Mouse (Mus musculus) MEL (cell line): Measurements from ENCODE around the gene Rab14. TPM values are rescaled to one million over a fixed set of nuclear protein-coding genes. Genes with fewer than 3 reads are reported as not detected.

Experiments used
- DNase-seq: peaks from one replicate; pipeline ENCODE4 v3.0.0; 2011; ENCODE audit warnings: low read depth, low spot score
- H3K27ac ChIP-seq: 2 replicates; pipeline ENCODE4 v1.5.1; 2012; ENCODE audit warnings: low read depth, mild to moderate bottlenecking, control low read depth, low read length, moderate library complexity; ENCODE audit not compliant: control insufficient read depth
- H3K27me3 ChIP-seq, 2 experiments: fragments of 150-350 bp in 1 of 2; sonication (generic) in 1 of 2; 2 replicates each; pipeline ENCODE4 v1.6.1; 2012; ENCODE audit warnings: low read length in 2 of 2, mild to moderate bottlenecking in 2 of 2, improper control_type of control experiment in 1 of 2, moderate library complexity in 1 of 2; ENCODE audit not compliant: insufficient read depth in 2 of 2, control insufficient read depth in 1 of 2
- H3K36me3 ChIP-seq, 2 experiments: 2 replicates each; pipeline ENCODE4 v1.6.1; 2012 to 2014; ENCODE audit warnings: low read length in 2 of 2, improper control_type of control experiment in 1 of 2, inconsistent platforms in 1 of 2, mild to moderate bottlenecking in 1 of 2; ENCODE audit not compliant: insufficient read depth in 2 of 2, control insufficient read depth in 1 of 2
- H3K4me1 ChIP-seq, 2 experiments: fragments of 150-350 bp in 1 of 2; sonication (generic) in 1 of 2; 2 replicates each; pipeline ENCODE4 v1.6.1; 2012; ENCODE audit warnings: low read length in 2 of 2, improper control_type of control experiment in 1 of 2, mild to moderate bottlenecking in 1 of 2; ENCODE audit not compliant: insufficient read depth in 2 of 2, control insufficient read depth in 1 of 2
- H3K4me3 ChIP-seq, 2 experiments: fragments of 150-350 bp in 1 of 2; sonication (generic) in 1 of 2; 2 replicates each; pipeline ENCODE4 v1.5.1; 2012; ENCODE audit warnings: low read depth in 2 of 2, low read length in 2 of 2, mild to moderate bottlenecking in 2 of 2, moderate library complexity in 2 of 2, control low read depth in 1 of 2, improper control_type of control experiment in 1 of 2; ENCODE audit not compliant: control insufficient read depth in 1 of 2, insufficient read depth in 1 of 2
- H3K79me2 ChIP-seq: 2 replicates; pipeline ENCODE4 v1.6.1; 2012; ENCODE audit warnings: mild to moderate bottlenecking, low read length, moderate library complexity; ENCODE audit not compliant: control insufficient read depth, poor library complexity, insufficient read depth
- H3K9ac ChIP-seq: 2 replicates; pipeline ENCODE4 v1.6.1; 2012; ENCODE audit warnings: low read depth, mild to moderate bottlenecking, control low read depth, low read length, moderate library complexity; ENCODE audit not compliant: control insufficient read depth, poor library complexity, severe bottlenecking
- H3K9me3 ChIP-seq: fragments of 150-350 bp; sonication (generic); replicated peaks from 2 replicates; pipeline ENCODE4 v1.6.1; 2012; ENCODE audit warnings: mild to moderate bottlenecking, low read length, improper control_type of control experiment, moderate library complexity; ENCODE audit not compliant: insufficient read depth
- BHLHE40 ChIP-seq: IDR thresholded peaks from 2 replicates; pipeline ENCODE4 v1.6.1; 2012; ENCODE audit warnings: low read depth, mild to moderate bottlenecking, inconsistent platforms, low read length, improper control_type of control experiment, borderline replicate concordance
- CHD1 ChIP-seq: IDR thresholded peaks from 2 replicates; pipeline ENCODE4 v1.6.1; 2012; ENCODE audit warnings: low read depth, mild to moderate bottlenecking, inconsistent platforms, low read length, improper control_type of control experiment
- CHD2 ChIP-seq: IDR thresholded peaks from 2 replicates; pipeline ENCODE4 v1.6.1; 2011; ENCODE audit warnings: low read length, improper control_type of control experiment
- CTCF ChIP-seq, 3 experiments: IDR thresholded peaks in 2 of 3; conservative IDR thresholded peaks in 1 of 3; 2 replicates each; pipeline ENCODE4 v1.5.1; 2011 to 2012; ENCODE audit warnings: low read length in 3 of 3, low read depth in 2 of 3, mild to moderate bottlenecking in 2 of 3, improper control_type of control experiment in 1 of 3, inconsistent platforms in 1 of 3, mixed read lengths in 1 of 3, moderate library complexity in 1 of 3; ENCODE audit not compliant: control insufficient read depth in 1 of 3, insufficient read depth in 1 of 3, poor library complexity in 1 of 3, severe bottlenecking in 1 of 3
- E2F4 ChIP-seq: IDR thresholded peaks from 2 replicates; pipeline ENCODE4 v1.6.1; 2011; ENCODE audit warnings: low read depth, low read length, improper control_type of control experiment, borderline replicate concordance
- ELF1 ChIP-seq: IDR thresholded peaks from 2 replicates; pipeline ENCODE4 v1.6.1; 2014; ENCODE audit warnings: low read depth, mild to moderate bottlenecking, inconsistent platforms, low read length, improper control_type of control experiment, moderate library complexity
- EP300 ChIP-seq, 2 experiments: IDR thresholded peaks; 2 replicates each; pipeline ENCODE4 v1.6.1; 2011; ENCODE audit warnings: improper control_type of control experiment in 2 of 2, low read length in 2 of 2, low read depth in 1 of 2, mild to moderate bottlenecking in 1 of 2
- GABPA ChIP-seq: IDR thresholded peaks from 2 replicates; pipeline ENCODE4 v1.6.1; 2012; ENCODE audit warnings: low read depth, mild to moderate bottlenecking, inconsistent platforms, low read length, improper control_type of control experiment, moderate library complexity
- GATA1 ChIP-seq: IDR thresholded peaks from 2 replicates; pipeline ENCODE4 v1.6.1; 2011; ENCODE audit warnings: low read depth, low read length, improper control_type of control experiment
- HCFC1 ChIP-seq: IDR thresholded peaks from 2 replicates; pipeline ENCODE4 v1.6.1; 2012; ENCODE audit warnings: low read depth, mild to moderate bottlenecking, inconsistent platforms, low read length, improper control_type of control experiment, moderate library complexity
- JUND ChIP-seq: IDR thresholded peaks from 2 replicates; pipeline ENCODE4 v1.6.1; 2011; ENCODE audit warnings: low read depth, mild to moderate bottlenecking, improper control_type of control experiment, low read length
- KAT2A ChIP-seq: conservative IDR thresholded peaks from 2 replicates; pipeline ENCODE4 v1.6.1; 2012; ENCODE audit warnings: low read depth, low read length, improper control_type of control experiment, inconsistent platforms
- MAFK ChIP-seq: IDR thresholded peaks from 2 replicates; pipeline ENCODE4 v1.6.1; 2011; ENCODE audit warnings: low read depth, mild to moderate bottlenecking, low read length, improper control_type of control experiment, borderline replicate concordance
- MAX ChIP-seq: IDR thresholded peaks from 2 replicates; pipeline ENCODE4 v1.6.1; 2011; ENCODE audit warnings: low read length, improper control_type of control experiment
- MAZ ChIP-seq: IDR thresholded peaks from 2 replicates; pipeline ENCODE4 v1.6.1; 2012; ENCODE audit warnings: low read depth, mild to moderate bottlenecking, inconsistent platforms, low read length, improper control_type of control experiment
- MXI1 ChIP-seq: IDR thresholded peaks from 2 replicates; pipeline ENCODE4 v1.6.1; 2011; ENCODE audit warnings: mild to moderate bottlenecking, low read depth, low read length, improper control_type of control experiment
- MYB ChIP-seq: IDR thresholded peaks from 2 replicates; pipeline ENCODE4 v1.6.1; 2011; ENCODE audit warnings: mild to moderate bottlenecking, low read depth, low read length, improper control_type of control experiment
- NELFE ChIP-seq: IDR thresholded peaks from 2 replicates; pipeline ENCODE4 v1.6.1; 2011; ENCODE audit warnings: low read depth, low read length, improper control_type of control experiment
- POLR2A ChIP-seq, 2 experiments: IDR thresholded peaks; 2 replicates each; pipeline ENCODE4 v1.6.1; 2011 to 2012; ENCODE audit warnings: low read length in 2 of 2, mild to moderate bottlenecking in 2 of 2, control low read depth in 1 of 2, improper control_type of control experiment in 1 of 2, low read depth in 1 of 2, moderate library complexity in 1 of 2; ENCODE audit not compliant: control insufficient read depth in 1 of 2, insufficient read depth in 1 of 2, poor library complexity in 1 of 2
- POLR2AphosphoS2 ChIP-seq: IDR thresholded peaks from 2 replicates; pipeline ENCODE4 v1.6.1; 2011; ENCODE audit warnings: low read length, improper control_type of control experiment
- POLR2AphosphoS5 ChIP-seq: IDR thresholded peaks from 2 replicates; pipeline ENCODE4 v1.6.1; 2012; ENCODE audit warnings: low read depth, borderline replicate concordance, mild to moderate bottlenecking, inconsistent platforms, low read length, moderate library complexity, mixed read lengths
- RAD21 ChIP-seq: IDR thresholded peaks from 2 replicates; pipeline ENCODE4 v1.6.1; 2011; ENCODE audit warnings: mild to moderate bottlenecking, low read depth, low read length, improper control_type of control experiment
- RCOR1 ChIP-seq: IDR thresholded peaks from 2 replicates; pipeline ENCODE4 v1.6.1; 2012; ENCODE audit warnings: low read depth, mild to moderate bottlenecking, inconsistent platforms, low read length, improper control_type of control experiment
- SIN3A ChIP-seq: IDR thresholded peaks from 2 replicates; pipeline ENCODE4 v1.6.1; 2012; ENCODE audit warnings: low read length, improper control_type of control experiment, inconsistent platforms
- SMC3 ChIP-seq: IDR thresholded peaks from 2 replicates; pipeline ENCODE4 v1.6.1; 2011; ENCODE audit warnings: low read depth, low read length, improper control_type of control experiment
- TAL1 ChIP-seq: IDR thresholded peaks from 2 replicates; pipeline ENCODE4 v1.6.1; 2012; ENCODE audit warnings: mild to moderate bottlenecking, inconsistent platforms, low read length, moderate library complexity, mixed read lengths
- TBP ChIP-seq: IDR thresholded peaks from 2 replicates; pipeline ENCODE4 v1.8.0; 2011; ENCODE audit warnings: low read depth, low read length, improper control_type of control experiment
- TCF12 ChIP-seq: IDR thresholded peaks from 2 replicates; pipeline ENCODE4 v1.6.1; 2014; ENCODE audit warnings: low read depth, mild to moderate bottlenecking, inconsistent platforms, low read length, improper control_type of control experiment, moderate library complexity
- UBTF ChIP-seq: IDR thresholded peaks from 2 replicates; pipeline ENCODE4 v1.6.1; 2012; ENCODE audit warnings: low read depth, mild to moderate bottlenecking, inconsistent platforms, low read length, improper control_type of control experiment, moderate library complexity, borderline replicate concordance; ENCODE audit not compliant: insufficient read depth
- ZC3H11A ChIP-seq: IDR thresholded peaks from 2 replicates; pipeline ENCODE4 v1.6.1; 2012; ENCODE audit warnings: low read depth, mild to moderate bottlenecking, inconsistent platforms, low read length, improper control_type of control experiment
- ZKSCAN1 ChIP-seq: IDR thresholded peaks from 2 replicates; pipeline ENCODE4 v1.6.1; 2012; ENCODE audit warnings: low read depth, mild to moderate bottlenecking, inconsistent platforms, low read length, improper control_type of control experiment, moderate library complexity
- ZMIZ1 ChIP-seq: IDR thresholded peaks from 2 replicates; pipeline ENCODE4 v1.6.1; 2012; ENCODE audit warnings: low read depth, mild to moderate bottlenecking, inconsistent platforms, low read length, improper control_type of control experiment, moderate library complexity
- polyA plus RNA-seq, 2 experiments: library from polyadenylated mRNA; stranded (reverse) in 1 of 2; unstranded in 1 of 2; fragments of >175 nt in 1 of 2; fragments of >200 nt in 1 of 2; gene quantifications; 2 replicates each; pipeline versions ENCODE4 v1.2.1 to v1.2.4; 2012; ENCODE audit warnings: low replicate concordance in 2 of 2, low read depth in 1 of 2; ENCODE audit not compliant: insufficient read length in 2 of 2, insufficient read depth in 1 of 2, missing spikeins in 1 of 2
- total RNA-seq: library from RNA; depleted of rRNA; stranded (reverse); fragments of 300-350 nt; gene quantifications from 2 replicates; pipeline ENCODE4 v1.2.3, GENCODE M21; 2012

Rab14 gene
- total and polyA plus RNA-seq, 3 experiments = 28.1 to 81.6 (median 78.1) TPM

GRCm38 (mm10) chr2:35195626-35196544 lies 5.0 kb downstream of the Rab14 start (continued):
- TF ChIP-seq MAZ (0 out of 2 replicates have a peak, but pooled peaks have one; percentile 25), MAX (no peak), ELF1 (0 out of 2 replicates have a peak, but pooled peaks have one; percentile 19), NELFE (no peak), POLR2AphosphoS2 (0 out of 2 replicates have a peak, but pooled peaks have one; percentile 27), BHLHE40 (no peak), TBP (no peak), EP300 (IDR thresholded peaks at IDR 0.05; ENCODE audit: low read depth in 1 of 2, low read length in 2 of 2) (peak in 1 of 2 experiments; percentile 82; a peak in 2 of 4 replicates), MXI1 (peak; percentile 18; the same call in 1 of the 2 replicates), CHD1 (peak; percentile 91), SMC3 (peak; percentile 8; the same call in 1 of the 2 replicates), RAD21 (no peak), POLR2AphosphoS5 (no peak), GABPA (no peak), JUND (no peak), SIN3A (peak; percentile 79), POLR2A (IDR thresholded peaks at IDR 0.05; ENCODE audit: control insufficient read depth in 1 of 2, insufficient read depth in 1 of 2, low read depth in 1 of 2, low read length in 2 of 2, poor library complexity in 1 of 2) (no peak), TAL1 (no peak), UBTF (no peak)

GRCm38 (mm10) chr2:35193976-35194375 lies 6.9 kb downstream of the Rab14 start:
- no peaks in the 10 kb centered on the region for H3K9me3 ChIP-seq
- H3K79me2 ChIP-seq = peaks cover 45% of the 10 kb centered on the region
- peaks cover 9 to 23% of the 10 kb centered on the region in 2 experiments for H3K4me1 ChIP-seq
- no peaks in the 10 kb centered on the region for H3K27me3 ChIP-seq
- no peak overlapping the region for H3K9ac ChIP-seq
- no peak for DNase-seq
- TF ChIP-seq ZMIZ1 = no peak
- no peak for TF ChIP-seq POLR2A (IDR thresholded peaks at IDR 0.05; ENCODE audit: control insufficient read depth in 1 of 2, insufficient read depth in 1 of 2, low read depth in 1 of 2, low read length in 2 of 2, poor library complexity in 1 of 2)
- no peak for TF ChIP-seq MAZ
- TF ChIP-seq E2F4 = no peak
- TF ChIP-seq TCF12 = no peak
- TF ChIP-seq MAFK = no peak
- no peak for TF ChIP-seq ZC3H11A
- TF ChIP-seq CTCF (IDR thresholded peaks at IDR 0.05 in 2 of 3, conservative IDR thresholded peaks at IDR 0.05 in 1 of 3; ENCODE audit: control insufficient read depth in 1 of 3, insufficient read depth in 1 of 3, low read depth in 2 of 3, low read length in 3 of 3, poor library complexity in 1 of 3, severe bottlenecking in 1 of 3) = no peak
- no peak for TF ChIP-seq HCFC1
- TF ChIP-seq KAT2A = no peak
- TF ChIP-seq SMC3 = no peak
- no peak for TF ChIP-seq MYB
- TF ChIP-seq RCOR1 = no peak
- no peak for TF ChIP-seq MAX
- no peak for TF ChIP-seq POLR2AphosphoS5
- TF ChIP-seq CHD2 = no peak
- TF ChIP-seq JUND = no peak
- TF ChIP-seq ZKSCAN1 = no peak
- no peak for TF ChIP-seq CHD1
- no peak for TF ChIP-seq GATA1
- no peak overlapping the region for H3K4me3 ChIP-seq
- H3K36me3 ChIP-seq = peaks cover 38 to 48% of the 10 kb centered on the region in 2 experiments
- H3K27ac ChIP-seq = no peak overlapping the region
